21 mouse cellular contexts compared by ENCODE assay signal in genomic region chr9:95036209-95036608, GRCm38 (mm10).
DNase-seq lines count a peak whose midpoint lies in the region; ATAC-seq lines count a peak whose summit lies in the region.
"Had no signal": no experiment of that assay in that cellular context is flagged by ENCODE, and none has a peak within 500 bp of the region (broad histone marks: within the 10 kb centered on the region; RNA-seq: fewer than 3 reads in every experiment).

No protein-coding gene starts in this region.

- DNase-seq in c-Kit-positive CD71-negative TER-119-negative erythroid progenitor cells, embryonic 14.5 days (ENCODE audit: low read depth), result peak; percentile 0
- no peak for DNase-seq in adrenal gland, postnatal 25 days
- DNase-seq in layer of hippocampus, adult 11-12 months (ENCODE audit: low spot score), result no peak
- DNase-seq in kidney, adult 11 months, result no peak
- DNase-seq: adrenal gland, adult 2 months; adrenal gland, postnatal 14 days; cerebellum, adult 11 months; cerebellum, adult 2 months; cerebellum, adult 9-11 months; cerebellum, postnatal 36 days; gastrocnemius, postnatal 14 days; heart, adult 18-20 months; heart, postnatal 10 days; heart, postnatal 4 days had no signal

- ATAC-seq in granulocyte monocyte progenitor cell, adult 5-6 weeks (replicated peaks; ENCODE audit: poor library complexity, severe bottlenecking), result peak; percentile 99
- ATAC-seq in megakaryocyte progenitor cell, adult 5-6 weeks (replicated peaks; ENCODE audit: poor library complexity), result peak; percentile 95
- ATAC-seq: CD4-positive, CD25-positive, alpha-beta regulatory T cell, adult 4 months; forebrain, embryonic 13.5 days; forebrain, embryonic 16.5 days; hindbrain, postnatal 0 days; inflammation-experienced regulatory T-cells, adult 6 months had no signal
